Mouse (Mus musculus) frontal cortex, postnatal 14 days (tissue): ENCODE data around the gene Camsap2.

Experiments used
- DNase-seq, 2 experiments: peaks; one replicate each; pipeline ENCODE4 v3.0.0; 2022; ENCODE audit warnings: low spot score in 2 of 2

The Camsap2 gene

DNA sequence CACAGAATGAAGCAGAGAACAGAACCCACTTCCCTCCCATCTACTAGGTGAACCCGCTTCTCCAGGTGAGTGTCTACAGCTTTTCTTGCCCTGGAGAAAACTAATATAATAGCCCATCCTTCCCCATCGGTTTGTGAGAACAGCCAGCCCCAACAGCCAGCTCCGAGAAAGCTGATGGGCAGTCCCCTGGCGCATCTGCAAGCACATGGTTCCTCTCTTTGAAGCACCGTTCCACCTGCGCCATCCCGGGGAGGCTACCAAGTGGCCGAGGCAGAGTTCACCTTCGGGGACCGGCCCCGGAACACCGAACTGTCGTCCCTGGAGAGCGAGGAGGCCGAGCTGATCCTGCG, 86.4 kb downstream of the Camsap2 start:
- no peak for DNase-seq

DNA sequence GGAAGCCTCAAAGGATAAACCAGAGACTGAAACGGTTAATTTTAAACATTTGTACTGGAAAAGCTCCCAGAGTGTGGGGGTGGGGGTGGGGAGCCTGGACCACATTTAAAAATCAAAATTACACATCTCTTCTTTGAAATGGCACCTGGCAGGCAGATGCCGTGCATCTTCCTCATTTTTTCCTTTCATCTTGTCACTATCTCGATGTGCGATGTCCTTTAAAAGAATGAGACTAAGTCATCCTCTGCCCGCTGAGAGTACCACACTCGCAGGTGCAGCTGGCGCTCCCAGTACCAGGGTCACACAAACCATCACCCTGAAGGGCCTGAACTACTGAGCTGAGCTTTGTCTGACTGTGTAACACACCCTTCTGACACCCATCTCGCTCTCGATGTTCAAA, 87.4 kb downstream of the Camsap2 start:
- DNase-seq: no peak

DNA sequence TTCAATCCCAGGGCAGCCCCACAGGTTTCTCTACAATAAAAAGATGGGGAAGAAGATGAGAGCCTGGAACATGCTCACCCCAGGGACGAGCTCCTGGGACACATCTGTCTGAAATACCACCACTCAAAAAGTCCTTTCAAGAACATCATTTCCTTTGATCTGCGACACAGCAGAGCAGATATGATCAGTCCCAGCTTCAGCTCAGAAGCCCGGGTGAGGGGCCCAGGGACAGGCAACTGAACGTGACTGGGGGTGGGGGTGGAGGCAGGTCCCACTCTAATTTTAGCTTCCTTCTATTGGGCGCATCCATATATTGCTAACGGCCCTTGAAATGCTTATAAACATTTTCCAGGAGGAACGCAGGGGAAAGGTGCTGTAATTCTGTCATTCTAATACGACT, 90.2 kb downstream of the Camsap2 start:
- no peak for DNase-seq

DNA sequence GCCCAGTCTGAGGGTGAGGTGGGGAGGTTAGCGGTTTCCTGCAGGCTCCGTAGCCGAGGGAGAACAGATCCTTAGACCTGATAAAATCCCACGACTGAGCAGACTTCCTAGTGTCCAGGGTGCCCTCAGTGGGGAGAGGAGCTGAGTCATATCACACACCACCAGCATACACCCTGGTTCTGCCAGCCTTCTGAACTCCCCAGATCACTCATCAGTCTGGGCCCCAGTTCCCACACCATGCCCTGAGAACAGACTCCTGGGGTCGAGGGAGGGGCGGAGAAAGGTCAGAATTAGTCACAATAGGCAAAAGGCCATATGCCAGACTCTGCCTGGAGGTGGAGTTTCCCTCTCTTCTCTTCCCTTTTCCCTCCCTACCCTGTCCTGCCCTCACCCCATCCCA, 90.7 kb downstream of the Camsap2 start:
- no peak for DNase-seq

DNA sequence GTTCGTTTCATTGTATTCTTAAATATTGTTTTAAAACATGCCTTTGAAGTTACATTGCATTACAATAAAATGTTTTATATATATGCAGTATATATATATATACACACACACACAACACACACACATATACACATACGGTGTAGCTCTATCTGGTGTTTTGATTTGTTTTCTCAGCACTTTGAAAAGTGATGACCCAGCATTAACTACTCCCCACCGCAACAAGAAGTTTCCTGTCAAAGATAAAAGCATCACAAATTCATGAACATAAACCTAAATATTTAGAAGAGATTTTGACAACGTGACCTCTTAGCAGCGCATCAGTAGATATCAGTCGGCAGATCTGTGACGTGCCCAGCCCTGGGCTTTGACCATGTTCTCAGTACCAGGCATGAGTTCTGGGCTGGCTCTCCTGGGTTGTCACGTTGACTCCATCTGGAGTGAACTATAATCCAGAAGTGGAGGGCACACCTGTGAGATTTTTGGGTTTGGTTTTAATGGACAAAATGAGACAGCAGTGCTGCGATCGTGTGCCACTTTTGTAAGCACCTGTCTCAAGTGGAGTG, 91.3 kb downstream of the Camsap2 start:
- DNase-seq: no peak

DNA sequence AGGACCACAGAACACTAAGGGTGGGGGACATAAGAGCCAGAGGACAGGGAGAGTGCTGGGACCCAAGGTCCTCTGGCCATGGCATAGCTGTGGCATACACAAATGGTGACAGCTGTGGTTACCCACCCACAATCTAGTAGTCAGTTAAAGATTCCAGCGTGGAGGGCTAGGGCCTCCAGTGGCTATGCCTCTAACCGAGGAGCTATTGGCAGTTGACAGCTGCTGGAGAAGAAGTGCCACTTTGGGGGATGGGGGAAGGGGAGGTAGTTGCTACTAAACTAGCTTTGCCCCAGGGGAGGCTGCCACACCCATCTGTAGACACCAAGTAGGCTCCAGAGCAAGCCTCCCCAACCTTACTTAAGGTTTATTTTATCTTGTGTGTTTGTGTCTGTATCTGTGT, 92.4 kb downstream of the Camsap2 start:
- DNase-seq: no peak

DNA sequence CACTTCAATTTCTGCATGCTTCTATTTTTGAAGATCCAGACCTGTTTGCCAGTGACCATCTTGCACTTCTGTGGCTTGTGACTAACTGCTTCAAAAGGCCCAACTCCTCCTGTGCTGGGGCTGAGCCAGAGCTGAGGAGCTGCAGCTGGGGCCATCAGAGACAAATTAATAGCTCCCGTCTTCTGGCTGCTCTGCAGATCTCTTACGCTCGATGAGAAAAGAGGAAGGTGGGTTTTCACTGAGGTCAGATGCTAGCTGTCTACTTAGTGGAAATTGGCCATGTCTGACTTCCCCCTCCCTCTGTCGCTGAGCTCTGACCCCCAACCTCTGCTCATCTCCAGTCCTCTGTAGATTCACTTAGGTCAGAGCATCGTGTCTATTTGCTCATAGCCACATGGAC, 96.2 kb downstream of the Camsap2 start:
- no peak for DNase-seq

DNA sequence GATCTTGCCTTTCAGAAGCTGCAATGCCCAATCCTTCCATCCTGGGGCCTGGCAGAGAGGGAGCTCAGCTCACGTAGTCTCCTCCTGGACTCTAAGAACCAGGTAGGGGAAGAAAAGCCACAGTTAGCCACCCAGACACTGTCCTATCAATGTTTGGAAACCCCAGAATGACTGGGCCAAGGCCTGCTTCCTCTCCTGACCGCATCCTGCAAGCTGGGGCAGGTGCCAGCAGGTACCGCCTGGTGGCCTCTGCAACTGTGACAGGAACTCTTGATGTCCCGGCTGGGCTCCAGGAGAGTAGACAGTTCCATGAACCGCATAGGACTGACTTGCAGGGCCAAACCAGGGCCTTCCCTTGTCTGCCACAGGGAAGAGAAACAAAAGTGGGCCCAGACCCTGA, 98.5 kb downstream of the Camsap2 start:
- DNase-seq: no peak

DNA sequence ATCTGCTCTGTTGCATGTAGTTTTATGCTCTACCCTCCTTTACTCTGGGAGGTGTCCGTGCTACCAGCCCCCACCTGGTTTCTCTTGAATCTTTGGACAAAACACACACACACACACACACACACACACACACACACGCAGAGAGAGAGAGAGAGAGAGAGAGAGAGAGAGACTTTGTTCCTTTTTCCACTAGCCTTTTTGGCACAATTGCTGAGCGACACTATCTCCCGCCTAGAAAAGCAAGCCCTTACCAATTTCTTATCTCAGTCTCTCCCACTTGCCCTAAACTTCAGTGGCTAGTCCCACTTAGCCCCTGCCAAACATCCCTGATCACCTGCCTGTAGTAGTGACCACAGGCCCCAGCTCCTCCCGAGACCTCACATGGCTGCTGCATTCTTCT, 101.4 kb downstream of the Camsap2 start:
- no peak for DNase-seq

DNA sequence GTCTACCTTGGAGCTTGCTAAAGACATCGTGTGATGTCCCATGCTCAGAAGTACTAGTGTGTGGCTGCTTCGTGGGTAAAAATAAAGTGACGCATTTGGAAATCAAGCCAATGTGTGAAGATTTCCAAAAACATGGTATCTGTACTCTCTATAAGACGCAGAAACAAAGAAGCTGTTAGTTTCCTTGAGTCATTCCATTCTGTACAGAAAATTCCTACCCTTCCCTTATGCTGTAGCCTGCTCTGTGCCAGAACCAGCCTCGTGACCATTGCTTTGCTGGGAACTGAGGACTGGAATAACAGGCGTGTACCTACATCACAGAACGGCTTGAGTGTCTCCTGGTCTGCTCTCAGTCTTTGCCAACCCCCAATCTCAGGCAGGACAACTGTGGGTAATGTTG, 104.1 kb downstream of the Camsap2 start:
- no peak for DNase-seq

DNA sequence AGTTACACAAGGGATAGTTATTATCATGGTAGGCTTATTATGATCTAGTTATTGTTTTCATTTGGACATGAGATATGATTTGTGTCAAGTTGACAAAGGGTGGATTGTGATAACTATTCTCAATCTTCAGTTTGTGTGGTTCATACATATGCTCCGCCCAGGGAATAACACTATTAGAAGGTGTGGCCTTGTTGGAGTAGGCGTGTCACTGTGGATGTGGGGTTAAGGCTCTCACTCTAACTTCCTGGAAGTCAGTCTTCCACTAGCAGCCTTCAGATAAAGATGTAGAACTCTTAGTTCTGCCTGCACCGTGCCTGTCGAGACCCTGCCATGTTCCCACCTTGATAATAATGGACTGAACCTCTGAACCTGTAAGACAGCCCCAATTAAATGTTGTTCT, 107.4 kb downstream of the Camsap2 start:
- DNase-seq: no peak

DNA sequence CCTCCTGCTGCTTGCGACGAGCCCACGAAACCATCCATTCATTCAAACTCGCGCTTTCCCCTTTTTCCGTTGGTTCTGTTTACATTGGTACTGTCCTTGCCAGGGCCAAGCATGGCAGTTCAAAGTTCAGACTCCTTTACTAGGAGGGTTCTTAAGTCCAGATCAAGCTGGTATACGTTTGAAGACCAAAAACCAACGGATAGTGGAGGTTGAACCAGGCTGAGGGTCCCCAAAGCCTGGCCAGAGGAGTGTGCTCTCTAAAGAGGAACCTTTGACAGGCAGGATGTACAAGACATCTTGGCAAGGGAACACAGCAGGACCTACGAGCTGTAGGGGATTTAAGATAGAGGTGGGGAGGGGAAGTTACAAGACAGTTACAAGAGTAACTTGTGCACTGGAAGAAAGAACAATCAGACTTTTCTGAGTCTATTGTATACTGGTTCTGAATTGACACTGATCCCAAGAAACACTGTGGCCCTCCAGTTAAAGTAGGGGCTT, 111.3 kb downstream of the Camsap2 start:
- no peak for DNase-seq

DNA sequence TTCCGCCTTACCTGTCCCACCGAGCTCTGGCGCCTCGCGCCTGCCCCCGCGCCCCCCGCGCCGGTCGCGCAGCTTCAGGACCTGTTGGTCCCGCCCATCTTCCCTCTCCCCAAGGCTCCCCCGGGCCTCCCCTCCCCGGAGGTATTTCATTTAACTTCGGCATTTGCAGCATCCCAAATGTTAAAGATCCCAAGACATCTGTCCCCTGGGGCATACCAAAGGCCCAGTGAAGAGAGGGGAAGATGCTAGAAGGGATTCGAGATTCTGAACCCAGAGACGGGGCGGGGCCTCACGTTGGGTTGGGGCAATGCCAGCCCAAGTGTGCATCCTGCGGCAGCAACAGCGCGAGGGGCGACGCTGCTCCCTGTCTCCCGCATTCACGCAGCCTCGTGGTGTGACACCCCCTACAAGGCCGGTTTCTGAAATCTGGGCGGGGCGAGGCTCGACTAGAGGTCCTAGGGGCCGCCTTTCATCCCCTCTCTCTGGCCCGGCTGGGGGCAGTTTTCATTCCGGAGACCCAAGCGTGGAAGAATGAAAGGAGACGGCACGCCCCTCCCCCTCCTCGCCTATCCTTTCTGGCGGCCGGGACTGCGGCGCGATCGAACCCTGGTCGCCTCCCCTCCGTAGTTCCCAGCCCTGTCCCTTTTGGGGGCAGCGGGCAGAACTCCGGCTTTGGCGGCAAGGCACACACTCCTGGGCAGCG, 111.9 kb downstream of the Camsap2 start, which contains the start of gene Inava:
Gene Inava (minus strand): TSS at position 373 of the 703 bp plus-strand sequence.
- DNase-seq: peak in 1 of 2 experiments; percentile 31

DNA sequence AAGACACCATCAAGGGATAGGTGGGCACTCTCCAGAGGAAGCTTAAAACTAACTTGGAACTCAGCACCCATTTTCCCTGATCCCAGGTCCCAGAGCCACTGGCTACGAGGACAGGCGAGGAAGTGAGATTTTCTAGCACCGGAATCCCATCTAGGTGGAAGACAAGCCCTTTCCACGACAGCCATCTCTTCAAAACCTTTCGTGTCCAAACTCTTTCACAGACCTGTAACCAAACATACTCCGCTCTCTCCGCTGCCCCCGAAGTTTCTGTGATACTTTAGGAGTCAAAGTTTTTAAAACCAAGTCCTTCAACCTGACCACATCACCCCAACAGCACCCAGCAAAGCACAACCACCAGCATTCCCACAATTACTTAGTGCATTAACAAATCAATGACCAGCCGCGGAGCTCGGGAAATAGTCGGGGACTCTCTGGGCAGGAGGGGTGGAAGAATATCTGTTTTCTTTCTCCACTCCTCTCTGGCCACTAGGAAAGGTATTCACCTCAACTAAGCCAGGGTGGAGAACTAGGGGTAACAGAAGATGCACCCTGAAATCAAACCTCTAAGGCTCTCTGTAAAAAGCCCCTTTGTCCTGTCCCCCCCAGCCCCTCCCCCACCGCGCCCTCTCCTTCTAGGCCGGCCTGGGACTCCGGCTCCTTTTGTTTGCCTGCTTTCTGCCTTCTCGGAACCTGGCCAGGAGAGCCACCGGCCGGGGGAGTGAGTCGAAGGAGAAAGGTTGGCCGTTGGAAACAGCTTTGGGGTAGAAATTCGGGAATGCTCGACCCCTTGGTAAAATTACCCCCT, 112.7 kb downstream of the Camsap2 start:
- no peak for DNase-seq

DNA sequence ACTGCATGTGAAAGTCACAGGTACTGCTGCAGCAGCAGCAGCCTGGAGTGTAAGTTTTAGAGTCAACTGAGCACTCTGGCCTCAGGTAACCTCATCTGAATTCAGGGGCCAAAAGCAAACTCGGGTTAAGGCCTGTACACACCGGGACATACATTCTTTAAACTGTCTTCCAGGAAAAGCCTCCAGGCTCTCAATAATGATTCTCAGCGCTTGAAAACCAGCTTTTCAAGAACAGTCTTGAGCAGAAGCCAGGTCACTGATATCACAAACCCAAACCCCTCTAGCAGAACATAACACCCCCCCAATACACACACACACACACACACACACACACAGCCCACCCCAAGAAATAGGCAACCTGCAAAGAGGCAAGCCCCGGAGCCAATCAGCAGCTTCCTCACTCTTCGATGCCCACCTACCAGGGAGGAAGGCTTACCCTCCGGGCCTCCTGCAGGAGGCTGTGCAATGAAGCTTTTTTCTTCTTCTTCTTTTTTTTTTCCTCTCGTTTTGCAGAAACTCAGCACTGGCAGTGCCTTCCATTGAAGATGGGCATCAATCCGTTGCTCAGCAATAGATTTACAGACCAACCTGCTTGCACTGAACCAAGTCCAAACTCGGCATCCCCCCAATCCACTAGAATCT, 113.5 kb downstream of the Camsap2 start:
- no peak for DNase-seq

DNA sequence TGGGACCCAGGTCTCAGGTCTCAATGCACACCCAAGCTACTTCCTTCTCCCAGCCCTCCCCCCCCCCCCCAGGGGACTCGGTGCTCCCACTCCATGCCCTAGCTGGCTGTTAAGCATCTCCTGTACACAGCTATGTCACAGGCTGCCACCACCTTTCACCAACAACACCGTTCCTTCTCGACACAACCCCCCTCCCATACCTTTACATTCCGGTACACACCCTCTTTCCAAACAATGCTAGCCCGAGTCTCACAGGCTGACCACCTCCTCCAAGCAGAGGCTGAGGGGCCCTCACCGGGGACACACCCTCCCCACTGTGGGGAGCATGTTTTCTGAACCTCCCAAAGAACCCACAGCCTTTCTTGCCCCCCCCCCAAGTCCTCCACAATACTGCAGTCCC, 114.3 kb downstream of the Camsap2 start:
- DNase-seq: no peak

DNA sequence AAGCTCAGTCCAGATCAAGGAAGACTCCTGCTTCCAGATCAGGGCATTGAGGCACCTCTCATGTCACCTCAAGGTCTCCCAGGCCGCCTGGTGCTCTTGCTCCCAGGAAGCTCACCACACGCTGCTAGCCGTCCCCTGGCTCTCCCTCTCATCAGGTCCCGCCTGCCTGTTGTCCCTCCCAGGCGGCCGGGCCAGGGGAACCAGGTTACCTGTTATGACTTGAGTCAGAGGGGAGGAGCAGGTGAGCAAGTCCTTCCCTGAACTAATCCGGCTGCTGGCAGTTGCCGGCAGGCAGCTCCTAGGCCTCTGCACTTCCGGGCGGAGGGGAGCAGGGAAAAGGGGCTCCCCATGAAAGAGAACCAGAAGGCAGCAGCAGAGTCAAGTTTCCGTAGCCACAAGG, 115.7 kb downstream of the Camsap2 start:
- DNase-seq: no peak

DNA sequence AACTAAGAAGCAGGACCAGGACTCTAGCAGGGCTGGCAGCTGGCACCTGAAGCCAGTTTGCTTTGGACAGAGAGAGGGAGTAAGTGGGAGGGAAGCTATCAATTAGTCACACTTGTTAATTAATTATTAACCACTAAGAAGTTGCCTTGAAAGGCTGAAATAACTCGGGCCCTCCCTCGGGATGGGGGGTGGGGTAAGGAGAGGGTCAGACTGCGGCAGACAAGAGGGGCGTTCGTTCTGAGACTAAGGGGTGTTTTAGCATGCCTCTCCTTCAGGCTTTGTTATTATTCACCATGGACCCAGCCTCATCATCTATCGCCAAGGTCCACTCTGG, 116.9 kb downstream of the Camsap2 start:
- no peak for DNase-seq

DNA sequence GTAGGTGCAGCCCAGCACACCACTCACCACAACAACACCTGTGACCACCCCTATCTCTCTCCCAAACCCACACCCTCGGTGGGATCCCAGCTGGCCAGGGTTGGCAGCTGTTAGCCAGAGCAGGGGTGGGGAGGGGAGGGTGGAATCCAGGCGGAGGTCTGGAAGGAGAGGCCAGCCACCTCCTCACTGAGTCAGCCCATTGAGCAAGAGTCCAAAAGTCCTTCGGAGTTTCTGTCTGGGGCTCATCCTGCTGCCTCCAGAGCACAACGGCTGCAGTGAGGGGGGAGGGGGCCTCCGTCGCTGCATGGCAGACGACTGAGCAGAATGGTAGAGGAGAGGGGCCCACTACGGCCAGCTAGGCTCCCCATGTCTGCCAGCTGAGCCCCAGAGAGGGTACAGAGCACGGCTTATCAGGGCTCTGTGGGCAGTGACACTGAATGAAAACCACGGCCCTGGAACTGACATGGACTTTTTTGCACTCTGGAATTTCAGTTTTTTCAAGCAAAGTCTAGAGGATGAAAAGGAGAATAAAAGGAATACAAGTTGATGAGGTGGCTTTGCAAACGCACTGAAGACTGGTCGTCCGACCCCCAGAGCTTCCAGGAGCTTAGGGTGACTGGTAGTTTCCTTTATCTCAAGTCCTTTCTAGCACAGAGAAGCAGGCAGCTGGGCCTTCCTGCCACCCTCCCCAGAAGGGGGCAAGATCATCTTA, 117.4 kb downstream of the Camsap2 start:
- no peak for DNase-seq

DNA sequence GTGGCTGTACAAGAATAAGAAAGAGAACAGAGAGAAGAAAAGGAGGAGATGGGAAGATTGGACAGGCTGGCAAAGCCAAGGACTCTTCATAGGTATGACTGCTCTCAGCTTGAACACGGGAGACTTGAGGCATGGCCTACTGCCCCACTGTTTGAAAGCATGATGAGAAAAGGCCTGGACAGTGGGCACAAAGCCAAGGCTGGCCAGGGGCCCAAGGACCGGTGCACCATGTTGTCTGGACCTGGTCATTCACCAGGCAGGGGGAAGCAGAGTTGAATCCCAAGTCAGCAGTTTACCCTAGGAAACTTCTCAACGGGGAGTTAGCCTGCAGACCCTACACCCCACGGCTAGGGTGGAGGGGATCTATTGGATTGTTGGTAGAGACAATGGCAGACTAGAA, 118.0 kb downstream of the Camsap2 start:
- no peak for DNase-seq

DNA sequence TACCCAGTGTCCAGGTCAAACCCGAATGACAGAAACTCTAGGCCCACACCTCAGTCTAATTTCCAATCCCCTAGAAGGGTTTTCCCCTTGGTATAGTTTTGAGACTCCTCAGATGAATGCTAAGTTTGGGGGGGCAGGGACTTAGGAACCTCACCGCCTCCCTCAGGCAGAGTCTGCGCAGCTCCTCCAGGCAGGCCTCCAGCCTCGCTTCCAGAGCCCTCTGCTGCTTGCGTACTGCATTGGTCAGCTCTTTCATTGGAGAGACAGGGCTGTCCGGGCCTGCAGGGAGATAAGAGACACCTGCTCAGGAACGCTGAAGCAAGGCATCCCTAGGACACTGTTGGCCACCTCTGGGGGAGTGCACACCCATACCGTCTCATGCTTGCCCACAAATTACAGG, 119.3 kb downstream of the Camsap2 start:
- DNase-seq: no peak

DNA sequence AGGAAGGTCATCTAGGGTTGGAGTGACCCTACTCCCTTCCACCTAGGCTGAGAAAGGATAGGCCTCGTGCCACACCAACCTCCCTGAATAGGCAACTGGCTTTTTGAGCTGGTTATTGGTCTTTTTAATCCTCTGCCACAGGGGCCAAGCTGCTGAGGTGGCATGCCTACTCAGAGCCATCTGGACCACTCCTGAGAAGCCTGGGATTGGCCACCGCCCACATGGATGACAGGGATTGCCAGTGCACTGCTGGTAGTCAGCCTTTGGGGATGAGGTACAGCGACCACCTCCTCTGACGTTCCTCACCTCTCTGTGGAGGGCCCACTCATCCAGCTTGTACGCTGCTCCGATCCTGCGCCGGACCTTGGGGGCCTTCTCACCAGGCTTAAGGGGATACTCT, 120.1 kb downstream of the Camsap2 start:
- DNase-seq: no peak
